In the genomic region with DNA sequence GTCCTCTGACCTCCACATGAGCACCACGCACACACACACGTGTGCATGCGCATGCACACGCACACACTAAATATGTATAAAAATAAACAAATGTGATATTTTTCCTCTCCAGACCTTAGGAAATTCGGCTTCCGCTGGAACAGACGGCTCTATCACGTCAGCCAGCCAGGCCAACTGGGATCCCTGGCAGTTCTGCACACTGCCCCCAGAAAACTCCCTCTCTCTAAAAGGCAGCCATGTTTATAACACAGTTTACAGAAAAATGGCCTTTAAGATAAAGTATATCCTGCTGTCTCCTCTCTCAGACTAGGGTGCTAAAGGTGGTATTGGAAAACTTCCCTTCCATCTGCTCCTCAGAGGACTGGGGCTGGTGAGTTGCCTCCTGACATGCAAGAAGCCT, we compare ENCODE assay signal across 30 mouse cellular contexts. TPM values are rescaled to one million over a fixed set of nuclear protein-coding genes. Genes with fewer than 3 reads are reported as not detected.
DNase-seq lines count a peak whose midpoint lies in the region; ATAC-seq and TF ChIP-seq lines count a peak whose summit lies in the region.
"Had no signal": no experiment of that assay in that cellular context is flagged by ENCODE, and none has a peak within 500 bp of the region (broad histone marks: within the 10 kb centered on the region; RNA-seq: fewer than 3 reads in every experiment).

No protein-coding gene starts in this region.

- peaks cover 29% of the 10 kb centered on the region; the same call in 1 of the 2 replicates for H3K79me2 ChIP-seq in liver, adult 2 months (ENCODE audit: control insufficient read depth, insufficient read depth, low read length)

- no peak for TF ChIP-seq CTCF in layer of hippocampus, adult 2 months (conservative IDR thresholded peaks at IDR 0.05)
- TF ChIP-seq CTCF in liver, adult 2 months (IDR thresholded peaks at IDR 0.05; ENCODE audit: low read depth, low read length) = no peak
- no peak for TF ChIP-seq CTCF in liver, postnatal 0 days (IDR thresholded peaks at IDR 0.05; ENCODE audit: low read depth)

- no peak for TF ChIP-seq POLR2A in liver, adult 2 months (IDR thresholded peaks at IDR 0.05; ENCODE audit: extremely low read depth, insufficient read depth, low read length)

- peaks cover 44% of the 10 kb centered on the region for H3K4me1 ChIP-seq in liver, adult 2 months (ENCODE audit: control insufficient read depth, insufficient read depth, low read length)
- peaks cover 44% of the 10 kb centered on the region for H3K4me1 ChIP-seq in liver, postnatal 0 days (ENCODE audit: insufficient read depth)
- H3K4me1 ChIP-seq in liver, embryonic 15.5 days (replicated peaks) = peaks cover 73% of the 10 kb centered on the region

- no peak overlapping the region for H3K9ac ChIP-seq in liver, adult 2 months (ENCODE audit: low read depth, low read length)
- H3K9ac ChIP-seq in liver, postnatal 0 days (replicated peaks) = no peak overlapping the region
- H3K9ac ChIP-seq in liver, embryonic 15.5 days = no peak overlapping the region
- H3K9ac ChIP-seq: embryonic facial prominence, embryonic 13.5 days; forebrain, embryonic 12.5 days; heart, embryonic 13.5 days; hindbrain, embryonic 15.5 days had no signal

- DNase-seq in layer of hippocampus, adult 2 months (ENCODE audit: low spot score in 2 of 2) = peak in 1 of 2 experiments; percentile 39
- no peak for DNase-seq in layer of hippocampus, postnatal 10 days (ENCODE audit: low spot score in 2 of 2)
- no peak for DNase-seq in liver, adult 2 months (ENCODE audit: extremely low read depth, low read depth, low spot score)
- no peak for DNase-seq in liver, postnatal 0 days
- peak; percentile 56 for DNase-seq in brain, adult 2 months (ENCODE audit: low read depth, low spot score)
- DNase-seq: adrenal gland, adult 2 months; adrenal gland, postnatal 14 days; cerebellum, adult 11-12 months; cerebellum, adult 8-10 months; cerebellum, postnatal 10 days; cerebellum, postnatal 36 days; embryo, embryonic 11 days; gastrocnemius, postnatal 10 days; gastrocnemius, postnatal 36 days; heart, adult 2 months; heart, postnatal 14 days; heart, postnatal 4 days had no signal

- H3K4me2 ChIP-seq in liver, postnatal 0 days (ENCODE audit: low read depth, low read length) = no peak overlapping the region
- no peak overlapping the region for H3K4me2 ChIP-seq in liver, embryonic 15.5 days
- H3K4me2 ChIP-seq: embryonic facial prominence, embryonic 13.5 days; forebrain, embryonic 12.5 days; heart, embryonic 13.5 days; hindbrain, embryonic 15.5 days had no signal

- no peaks in the 10 kb centered on the region for H3K9me3 ChIP-seq in liver, postnatal 0 days (ENCODE audit: low read length)
- no peaks in the 10 kb centered on the region for H3K9me3 ChIP-seq in liver, embryonic 15.5 days (replicated peaks)
- H3K9me3 ChIP-seq: embryonic facial prominence, embryonic 10.5 days; embryonic facial prominence, embryonic 13.5 days; forebrain, embryonic 12.5 days; heart, embryonic 10.5 days; heart, embryonic 13.5 days; hindbrain, embryonic 15.5 days had no signal

- H3K27ac ChIP-seq in layer of hippocampus, adult 2 months = peak overlapping the region; percentile 57
- 0 out of 2 replicates have a peak overlapping the region, but pooled peaks have one; percentile 28 for H3K27ac ChIP-seq in liver, adult 2 months (replicated peaks; ENCODE audit: insufficient read depth, low read depth, low read length)
- no peak overlapping the region for H3K27ac ChIP-seq in liver, postnatal 0 days (ENCODE audit: low read depth)
- H3K27ac ChIP-seq in liver, embryonic 15.5 days (replicated peaks) = 0 out of 2 replicates have a peak overlapping the region, but pooled peaks have one; percentile 14
- H3K27ac ChIP-seq: embryonic facial prominence, embryonic 10.5 days; embryonic facial prominence, embryonic 13.5 days; forebrain, embryonic 12.5 days; heart, adult 2 months; heart, embryonic 10.5 days; heart, embryonic 13.5 days; hindbrain, embryonic 15.5 days had no signal

- H3K27me3 ChIP-seq in liver, adult 2 months (ENCODE audit: control insufficient read depth, insufficient read depth, low read length) = no peaks in the 10 kb centered on the region
- no peaks in the 10 kb centered on the region for H3K27me3 ChIP-seq in liver, postnatal 0 days (ENCODE audit: insufficient read depth, low read length)
- H3K27me3 ChIP-seq in liver, embryonic 15.5 days = no peaks in the 10 kb centered on the region
- H3K27me3 ChIP-seq: embryonic facial prominence, embryonic 13.5 days; forebrain, embryonic 12.5 days; heart, embryonic 13.5 days; hindbrain, embryonic 15.5 days had no signal

- WGBS in liver, adult 2 months = 91% methylated on average over 8 of the region's 8 CpGs
- WGBS in liver, postnatal 0 days (ENCODE audit: insufficient replicate concordance) = 93% methylated on average over 8 of the region's 8 CpGs
- 94% methylated on average over 8 of the region's 8 CpGs for WGBS in liver, embryonic 15.5 days (ENCODE audit: insufficient replicate concordance)

- H3K4me3 ChIP-seq in layer of hippocampus, adult 2 months = no peak overlapping the region
- H3K4me3 ChIP-seq in liver, adult 2 months (ENCODE audit: insufficient read depth, low read depth, low read length) = no peak overlapping the region
- H3K4me3 ChIP-seq in liver, postnatal 0 days (ENCODE audit: low read depth, low read length) = no peak overlapping the region
- no peak overlapping the region for H3K4me3 ChIP-seq in liver, embryonic 15.5 days (replicated peaks)
- H3K4me3 ChIP-seq: embryonic facial prominence, embryonic 10.5 days; embryonic facial prominence, embryonic 13.5 days; erythroblast, embryonic 14.5 days; forebrain, embryonic 12.5 days; heart, adult 2 months; heart, embryonic 10.5 days; heart, embryonic 13.5 days; hindbrain, embryonic 15.5 days had no signal

- H3K36me3 ChIP-seq in liver, adult 2 months (ENCODE audit: control insufficient read depth, insufficient read depth, low read length) = no peaks in the 10 kb centered on the region
- peaks cover 42% of the 10 kb centered on the region for H3K36me3 ChIP-seq in liver, postnatal 0 days (replicated peaks; ENCODE audit: insufficient read depth, low read length)
- H3K36me3 ChIP-seq in liver, embryonic 15.5 days (replicated peaks) = peaks cover 78% of the 10 kb centered on the region
- H3K36me3 ChIP-seq: hindbrain, embryonic 15.5 days had no signal

- no peak for TF ChIP-seq EP300 in liver, postnatal 0 days (IDR thresholded peaks at IDR 0.05; ENCODE audit: low read depth)

- no peak for ATAC-seq in liver, postnatal 0 days
- ATAC-seq in liver, embryonic 15.5 days (ENCODE audit: insufficient read depth) = no peak
- ATAC-seq: CD4-positive, CD25-positive, alpha-beta regulatory T cell, adult 4 months; forebrain, embryonic 16.5 days had no signal

RNA-seq across cellular contexts. Expression of a gene that starts 6.7 kb away (rescaled TPM):
- 10 to 100 TPM; 64.1 to 67.3 TPM for total RNA-seq in layer of hippocampus, adult 2 months (2021)
- total RNA-seq in layer of hippocampus, postnatal 10 days (2021) = 10 to 100 TPM; 46.2 to 46.9 TPM
- 14.8 and 22.1 TPM in 2 replicates for total RNA-seq in liver, adult 2 months (2014; rRNA removed)
- 35.9 and 42.2 TPM in 2 replicates for polyA plus RNA-seq in liver, adult 2 months (2012; rRNA removed)
- 29.5 and 34.1 TPM in 2 replicates for polyA plus RNA-seq in liver, postnatal 0 days (2015; fragmentation: Nextera tagmentation; extraction: Ambion mirVana)
- 35.3 and 35.6 TPM in 2 replicates for polyA plus RNA-seq in liver, embryonic 15.5 days (2015; fragmentation: Nextera tagmentation; extraction: Ambion mirVana)

RNA-seq across cellular contexts. Expression of a gene that starts 32.3 kb away (rescaled TPM):
- total RNA-seq in layer of hippocampus, adult 2 months (2021) = under 1 TPM in 1 of 2 experiments, not detected in 1; 0.15 TPM
- total RNA-seq in layer of hippocampus, postnatal 10 days (2021) = under 1 TPM; 0.18 to 0.25 TPM
- 0.07 TPM in 1 of 2 replicates, not detected in the other for total RNA-seq in liver, adult 2 months (2014; rRNA removed)
- 0.07 and 0.20 TPM in 2 replicates for polyA plus RNA-seq in liver, adult 2 months (2012; rRNA removed)
- polyA plus RNA-seq in liver, postnatal 0 days (2015; fragmentation: Nextera tagmentation; extraction: Ambion mirVana) = 0.11 TPM in 1 of 2 replicates, not detected in the other
- 0.07 TPM in 1 of 2 replicates, not detected in the other for polyA plus RNA-seq in liver, embryonic 15.5 days (2015; fragmentation: Nextera tagmentation; extraction: Ambion mirVana)
- total RNA-seq: granulocyte monocyte progenitor cell, adult 5-6 weeks; heart, postnatal 4 days; MEL had no signal
- polyA plus RNA-seq: brain, embryonic 14.5 days; CD4-positive, CD25-positive, alpha-beta regulatory T cell, adult 4 months; erythroblast, embryonic 14.5 days; forebrain, embryonic 12.5 days; heart, embryonic 13.5 days had no signal

RNA-seq across cellular contexts. Expression of a gene that starts 36.7 kb away (rescaled TPM):
- 10 to 100 TPM in 1 of 2 experiments, 1 to 10 TPM in 1; 8.4 to 16.4 TPM for total RNA-seq in layer of hippocampus, adult 2 months (2021)
- 1 to 10 TPM; 5.0 to 7.5 TPM for total RNA-seq in layer of hippocampus, postnatal 10 days (2021)
- total RNA-seq in liver, adult 2 months (2014; rRNA removed) = 0.65 and 1.6 TPM in 2 replicates
- polyA plus RNA-seq in liver, adult 2 months (2012; rRNA removed) = 13.0 and 22.7 TPM in 2 replicates
- 3.4 and 4.0 TPM in 2 replicates for polyA plus RNA-seq in liver, postnatal 0 days (2015; fragmentation: Nextera tagmentation; extraction: Ambion mirVana)
- 3.6 and 4.6 TPM in 2 replicates for polyA plus RNA-seq in liver, embryonic 15.5 days (2015; fragmentation: Nextera tagmentation; extraction: Ambion mirVana)

RNA-seq across cellular contexts. Expression of a gene that starts 48.9 kb away (rescaled TPM):
- 10 to 100 TPM; 15.5 to 19.7 TPM for total RNA-seq in layer of hippocampus, adult 2 months (2021)
- total RNA-seq in layer of hippocampus, postnatal 10 days (2021) = 1 to 10 TPM; 8.7 to 8.9 TPM
- 0.74 and 1.5 TPM in 2 replicates for total RNA-seq in liver, adult 2 months (2014; rRNA removed)
- 4.3 and 5.6 TPM in 2 replicates for polyA plus RNA-seq in liver, adult 2 months (2012; rRNA removed)
- 2.4 and 2.6 TPM in 2 replicates for polyA plus RNA-seq in liver, postnatal 0 days (2015; fragmentation: Nextera tagmentation; extraction: Ambion mirVana)
- polyA plus RNA-seq in liver, embryonic 15.5 days (2015; fragmentation: Nextera tagmentation; extraction: Ambion mirVana) = 6.0 and 7.8 TPM in 2 replicates

RNA-seq across cellular contexts. Expression of a gene that starts 48.9 kb away (rescaled TPM):
- total RNA-seq in layer of hippocampus, adult 2 months (2021) = 10 to 100 TPM; 25.4 to 28.1 TPM
- total RNA-seq in layer of hippocampus, postnatal 10 days (2021) = 10 to 100 TPM; 13.2 to 20.1 TPM
- 0.74 and 1.1 TPM in 2 replicates for total RNA-seq in liver, adult 2 months (2014; rRNA removed)
- 10.7 and 15.0 TPM in 2 replicates for polyA plus RNA-seq in liver, adult 2 months (2012; rRNA removed)
- polyA plus RNA-seq in liver, postnatal 0 days (2015; fragmentation: Nextera tagmentation; extraction: Ambion mirVana) = 24.1 and 24.3 TPM in 2 replicates
- polyA plus RNA-seq in liver, embryonic 15.5 days (2015; fragmentation: Nextera tagmentation; extraction: Ambion mirVana) = 25.7 and 26.4 TPM in 2 replicates
